Mouse (Mus musculus) heart, embryonic 12.5 days (tissue): Measurements from ENCODE around the gene Gnb1. TPM values are rescaled to one million over a fixed set of nuclear protein-coding genes. Genes with fewer than 3 reads are reported as not detected.

Experiments used
- ATAC-seq: fragments of 200-750 bp; cut with Nextera tagmentation; 2 replicates; pipeline ENCODE4 v1.8.0; 2017; ENCODE audit warnings: moderate TSS enrichment, moderate library complexity; ENCODE audit not compliant: insufficient number of reproducible peaks, low FRiP score
- H3K27ac ChIP-seq: fragments of 300-500 bp; sonication (generic); 2 replicates; pipeline ENCODE4 v1.5.1; 2016; ENCODE audit warnings: mild to moderate bottlenecking, moderate library complexity; ENCODE audit not compliant: poor library complexity, severe bottlenecking
- H3K27me3 ChIP-seq: fragments of 300-500 bp; sonication (generic); replicated peaks from 2 replicates; pipeline ENCODE4 v1.6.1; 2016; ENCODE audit warnings: mild to moderate bottlenecking, moderate library complexity
- H3K36me3 ChIP-seq: fragments of 300-500 bp; sonication (generic); 2 replicates; pipeline ENCODE4 v1.6.1; 2016; ENCODE audit warnings: mild to moderate bottlenecking, moderate library complexity
- H3K4me1 ChIP-seq: fragments of 300-500 bp; sonication (generic); replicated peaks from 2 replicates; pipeline ENCODE4 v1.6.1; 2016; ENCODE audit warnings: mild to moderate bottlenecking
- H3K4me2 ChIP-seq: fragments of 300-500 bp; sonication (generic); 2 replicates; pipeline ENCODE4 v1.6.1; 2016; ENCODE audit warnings: mild to moderate bottlenecking, moderate library complexity
- H3K4me3 ChIP-seq: fragments of 300-500 bp; sonication (generic); 2 replicates; pipeline ENCODE4 v1.5.1; 2016; ENCODE audit warnings: mild to moderate bottlenecking
- H3K9ac ChIP-seq: fragments of 300-500 bp; sonication (generic); 2 replicates; pipeline ENCODE4 v1.6.1; 2016; ENCODE audit warnings: mild to moderate bottlenecking, moderate library complexity
- H3K9me3 ChIP-seq: fragments of 300-500 bp; sonication (generic); replicated peaks from 2 replicates; pipeline ENCODE4 v1.6.1; 2016; ENCODE audit warnings: mild to moderate bottlenecking, moderate library complexity
- WGBS: fragments of 180-500 bp; shearing (Covaris S2); methylation state at CpG from one replicate; pipeline ENCODE4 v1.1.7; 2016; 5-methylcytosine and 5-hydroxymethylcytosine counted together
- polyA plus RNA-seq: library from polyadenylated mRNA; unstranded; fragments of >200 nt; fragmentation: Nextera tagmentation; extraction: Ambion mirVana; gene quantifications from 2 replicates; pipeline ENCODE4 v1.2.1, GENCODE M21; 2016

The Gnb1 gene
- polyA plus RNA-seq, 1 experiment from 2014 or later = 394 TPM

- no peaks in the 10 kb centered on the region for H3K9me3 ChIP-seq
- no peak overlapping the region for H3K4me2 ChIP-seq
- no peaks in the 10 kb centered on the region for H3K27me3 ChIP-seq
- H3K4me3 ChIP-seq = no peak overlapping the region
- H3K36me3 ChIP-seq = 0 out of 2 replicates have a peak, but pooled peaks cover 5% of the 10 kb centered on the region
- 72% methylated on average over 8 of the region's 8 CpGs for WGBS
- ATAC-seq = no peak
- H3K9ac ChIP-seq = no peak overlapping the region
- H3K27ac ChIP-seq = no peak overlapping the region
- H3K4me1 ChIP-seq = peaks cover 33% of the 10 kb centered on the region
Measured at GRCm38 (mm10) chr4:155505067-155505466, 13.9 kb downstream of the Gnb1 start.

GRCm38 (mm10) chr4:155505671-155506295, 14.6 kb downstream of the Gnb1 start:
- Histone ChIP-seq H3K4me1 (peaks cover 36% of the 10 kb centered on the region), H3K4me3 (no peak overlapping the region), H3K9ac (no peak overlapping the region), H3K4me2 (no peak overlapping the region), H3K36me3 (0 out of 2 replicates have a peak, but pooled peaks cover 5% of the 10 kb centered on the region), H3K27ac (no peak overlapping the region), H3K27me3 (no peaks in the 10 kb centered on the region), H3K9me3 (no peaks in the 10 kb centered on the region)
- no peak for ATAC-seq
- 78% methylated on average over 5 of the region's 5 CpGs for WGBS

- Histone ChIP-seq H3K9me3 (no peaks in the 10 kb centered on the region), H3K36me3 (0 out of 2 replicates have a peak, but pooled peaks cover 5% of the 10 kb centered on the region), H3K27ac (no peak overlapping the region), H3K4me3 (no peak overlapping the region), H3K9ac (no peak overlapping the region), H3K27me3 (no peaks in the 10 kb centered on the region), H3K4me1 (peaks cover 25% of the 10 kb centered on the region), H3K4me2 (no peak overlapping the region)
- 87% methylated on average over 4 of the region's 4 CpGs for WGBS
- no peak for ATAC-seq
Measured at GRCm38 (mm10) chr4:155508614-155509013, 17.5 kb downstream of the Gnb1 start.

- no peak overlapping the region for H3K27ac ChIP-seq
- 87% methylated on average over 1 of the region's 1 CpGs for whole genome bisulfite sequencing
- H3K4me2 ChIP-seq = no peak overlapping the region
- ATAC-seq = no peak
- 0 out of 2 replicates have a peak, but pooled peaks cover 2% of the 10 kb centered on the region for H3K36me3 ChIP-seq
- no peak overlapping the region for H3K9ac ChIP-seq
- H3K4me3 ChIP-seq = no peak overlapping the region
- H3K27me3 ChIP-seq = no peaks in the 10 kb centered on the region
- no peaks in the 10 kb centered on the region for H3K9me3 ChIP-seq
- peaks cover 9% of the 10 kb centered on the region for H3K4me1 ChIP-seq
Measured at GRCm38 (mm10) chr4:155510981-155511380, 19.8 kb downstream of the Gnb1 start.

- H3K9ac ChIP-seq = no peak overlapping the region
- 87% methylated on average over 2 of the region's 2 CpGs for WGBS
Measured at GRCm38 (mm10) chr4:155514810-155515209, 23.6 kb downstream of the Gnb1 start.

GRCm38 (mm10) chr4:155517948-155518517, 26.9 kb downstream of the Gnb1 start:
- Histone ChIP-seq H3K9me3 (no peaks in the 10 kb centered on the region), H3K4me3 (no peak overlapping the region), H3K9ac (no peak overlapping the region), H3K4me2 (no peak overlapping the region), H3K27ac (no peak overlapping the region), H3K4me1 (no peaks in the 10 kb centered on the region), H3K27me3 (no peaks in the 10 kb centered on the region), H3K36me3 (peaks cover 24% of the 10 kb centered on the region)
- 84% methylated on average over 7 of the region's 7 CpGs for WGBS
- ATAC-seq = no peak

More at GRCm38 (mm10) chr4:155514810-155515209, 23.6 kb downstream of the Gnb1 start:
- Histone ChIP-seq H3K27me3 (no peaks in the 10 kb centered on the region), H3K4me2 (no peak overlapping the region), H3K4me3 (no peak overlapping the region), H3K9me3 (no peaks in the 10 kb centered on the region), H3K36me3 (peaks cover 16% of the 10 kb centered on the region; the same call in 1 of the 2 replicates), H3K27ac (no peak overlapping the region), H3K4me1 (peaks cover 6% of the 10 kb centered on the region; the same call in 1 of the 2 replicates)
- ATAC-seq = no peak

GRCm38 (mm10) chr4:155522327-155522726, 31.2 kb downstream of the Gnb1 start:
- 88% methylated on average over 7 of the region's 7 CpGs for WGBS
- no peak for ATAC-seq
- Histone ChIP-seq H3K9ac (no peak overlapping the region), H3K4me3 (no peak overlapping the region), H3K9me3 (no peaks in the 10 kb centered on the region), H3K4me2 (no peak overlapping the region), H3K4me1 (0 out of 2 replicates have a peak, but pooled peaks cover 2% of the 10 kb centered on the region), H3K36me3 (peaks cover 19% of the 10 kb centered on the region), H3K27me3 (no peaks in the 10 kb centered on the region), H3K27ac (no peak overlapping the region)

GRCm38 (mm10) chr4:155525751-155526150, 34.6 kb downstream of the Gnb1 start:
- Histone ChIP-seq H3K4me1 (0 out of 2 replicates have a peak, but pooled peaks cover 2% of the 10 kb centered on the region), H3K9me3 (no peaks in the 10 kb centered on the region), H3K4me2 (no peak overlapping the region), H3K9ac (no peak overlapping the region), H3K27me3 (no peaks in the 10 kb centered on the region), H3K27ac (no peak overlapping the region), H3K4me3 (no peak overlapping the region), H3K36me3 (peaks cover 36% of the 10 kb centered on the region)
- 65% methylated on average over 5 of the region's 5 CpGs for WGBS
- no peak for ATAC-seq

GRCm38 (mm10) chr4:155529294-155529693, 38.1 kb downstream of the Gnb1 start:
- ATAC-seq = no peak
- Histone ChIP-seq H3K4me1 (0 out of 2 replicates have a peak, but pooled peaks cover 2% of the 10 kb centered on the region), H3K27me3 (no peaks in the 10 kb centered on the region), H3K36me3 (peaks cover 54% of the 10 kb centered on the region), H3K4me3 (no peak overlapping the region), H3K4me2 (no peak overlapping the region), H3K9me3 (no peaks in the 10 kb centered on the region), H3K27ac (no peak overlapping the region), H3K9ac (no peak overlapping the region)
- WGBS = 89% methylated on average over 3 of the region's 3 CpGs

GRCm38 (mm10) chr4:155549993-155550392, 58.8 kb downstream of the Gnb1 start:
- no peaks in the 10 kb centered on the region for H3K27me3 ChIP-seq
- ATAC-seq = no peak
- no peaks in the 10 kb centered on the region for H3K4me1 ChIP-seq
- peaks cover 74% of the 10 kb centered on the region for H3K36me3 ChIP-seq
- no peak overlapping the region for H3K27ac ChIP-seq
- H3K4me3 ChIP-seq = no peak overlapping the region
- H3K9ac ChIP-seq = no peak overlapping the region
- H3K4me2 ChIP-seq = no peak overlapping the region
- H3K9me3 ChIP-seq = no peaks in the 10 kb centered on the region
- 92% methylated on average over 7 of the region's 7 CpGs for WGBS

- no peaks in the 10 kb centered on the region for H3K4me1 ChIP-seq
- WGBS = 75% methylated on average over 2 of the region's 2 CpGs
- H3K4me2 ChIP-seq = no peak overlapping the region
Measured at GRCm38 (mm10) chr4:155550446-155550845, 59.3 kb downstream of the Gnb1 start.

More at GRCm38 (mm10) chr4:155550446-155550845, 59.3 kb downstream of the Gnb1 start:
- ATAC-seq = no peak
- no peak overlapping the region for H3K9ac ChIP-seq
- H3K27ac ChIP-seq = no peak overlapping the region
- H3K4me3 ChIP-seq = no peak overlapping the region
- H3K36me3 ChIP-seq = peaks cover 74% of the 10 kb centered on the region
- H3K9me3 ChIP-seq = no peaks in the 10 kb centered on the region
- no peaks in the 10 kb centered on the region for H3K27me3 ChIP-seq
